9 mouse cellular contexts compared by ENCODE assay signal in the genomic region with DNA sequence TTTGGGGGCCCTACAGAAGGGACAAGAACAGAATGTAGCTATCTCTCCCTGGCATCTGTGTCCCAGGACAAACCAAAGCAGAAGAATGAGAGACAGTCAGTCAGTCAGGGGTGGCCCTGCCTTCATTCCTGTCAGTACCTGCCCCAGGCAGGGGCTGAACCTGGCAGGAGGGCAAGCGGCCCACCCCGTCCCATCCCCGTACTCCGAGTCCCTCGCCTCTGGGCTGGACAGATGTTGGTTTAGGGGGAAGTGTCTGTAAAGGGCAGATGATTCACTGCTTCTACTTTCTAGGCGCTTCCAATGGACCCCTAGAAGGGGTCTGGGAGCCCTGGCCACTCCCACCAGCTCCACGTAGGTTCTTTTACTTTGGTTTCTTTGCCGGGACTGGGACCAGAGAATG. TPM values are rescaled to one million over a fixed set of nuclear protein-coding genes. Genes with fewer than 3 reads are reported as not detected.
DNase-seq lines count a peak whose midpoint lies in the region; ATAC-seq and TF ChIP-seq lines count a peak whose summit lies in the region.
"Had no signal": no experiment of that assay in that cellular context is flagged by ENCODE, and none has a peak within 500 bp of the region (broad histone marks: within the 10 kb centered on the region; RNA-seq: fewer than 3 reads in every experiment).

No protein-coding gene starts in this region.

- TF ChIP-seq POLR2A in heart, adult 2 months (IDR thresholded peaks at IDR 0.05; ENCODE audit: insufficient read depth, low read depth, low read length), result no peak

- H3K4me3 ChIP-seq in heart, postnatal 0 days (ENCODE audit: low read depth, low read length), result 0 out of 2 replicates have a peak overlapping the region, but pooled peaks have one; percentile 35
- no peak overlapping the region; the same call in 1 of the 2 replicates for H3K4me3 ChIP-seq in heart, adult 2 months
- peak overlapping the region; percentile 21 for H3K4me3 ChIP-seq in forebrain, embryonic 16.5 days (replicated peaks; ENCODE audit: low read length)
- H3K4me3 ChIP-seq in midbrain, embryonic 11.5 days (ENCODE audit: low read depth, low read length), result peak overlapping the region; percentile 39

- H3K9me3 ChIP-seq in heart, postnatal 0 days (replicated peaks; ENCODE audit: control insufficient read depth, low read length), result no peaks in the 10 kb centered on the region
- H3K9me3 ChIP-seq in forebrain, embryonic 16.5 days (ENCODE audit: control insufficient read depth, low read length), result no peaks in the 10 kb centered on the region
- H3K9me3 ChIP-seq in midbrain, embryonic 11.5 days (ENCODE audit: control insufficient read depth, low read length), result no peaks in the 10 kb centered on the region

- no peak for ATAC-seq in heart, postnatal 0 days (ENCODE audit: insufficient read depth, low read depth)
- no peak for ATAC-seq in forebrain, embryonic 16.5 days
- no peak for ATAC-seq in midbrain, embryonic 11.5 days (ENCODE audit: low FRiP score)
- ATAC-seq in cerebellum, adult (ENCODE audit: insufficient number of reproducible peaks, low FRiP score, low TSS enrichment), result no peak

- 67% methylated on average over 8 of the region's 8 CpGs for WGBS in heart, postnatal 0 days
- 75% methylated on average over 8 of the region's 8 CpGs for WGBS in heart, adult 2 months
- WGBS in forebrain, embryonic 16.5 days, result 43% methylated on average over 8 of the region's 8 CpGs
- WGBS in midbrain, embryonic 11.5 days, result 36% methylated on average over 8 of the region's 8 CpGs

- H3K79me2 ChIP-seq in heart, adult 2 months (replicated peaks; ENCODE audit: control insufficient read depth, insufficient read depth, low read length), result no peaks in the 10 kb centered on the region

- no peak overlapping the region for H3K27ac ChIP-seq in heart, postnatal 0 days (ENCODE audit: low read depth)
- no peak overlapping the region for H3K27ac ChIP-seq in heart, adult 2 months
- no peak overlapping the region for H3K27ac ChIP-seq in forebrain, embryonic 16.5 days (ENCODE audit: low read length)
- no peak overlapping the region for H3K27ac ChIP-seq in midbrain, embryonic 11.5 days (ENCODE audit: low read depth, low read length)

- 0 out of 2 replicates have a peak, but pooled peaks cover 8% of the 10 kb centered on the region for H3K27me3 ChIP-seq in heart, postnatal 0 days (ENCODE audit: control insufficient read depth, insufficient read depth, low read length)
- no peaks in the 10 kb centered on the region for H3K27me3 ChIP-seq in heart, adult 2 months (ENCODE audit: control insufficient read depth, insufficient read depth, low read length)
- H3K27me3 ChIP-seq in forebrain, embryonic 16.5 days (replicated peaks; ENCODE audit: control insufficient read depth, insufficient read depth, low read length), result no peaks in the 10 kb centered on the region
- peaks cover 5% of the 10 kb centered on the region; the same call in 1 of the 2 replicates for H3K27me3 ChIP-seq in midbrain, embryonic 11.5 days (ENCODE audit: control insufficient read depth, insufficient read depth, low read length)

- peak overlapping the region; percentile 50; the same call in 1 of the 2 replicates for H3K4me2 ChIP-seq in heart, postnatal 0 days (ENCODE audit: low read depth, low read length)
- peak overlapping the region; percentile 51; the same call in 1 of the 2 replicates for H3K4me2 ChIP-seq in forebrain, embryonic 16.5 days (ENCODE audit: low read length)
- peak overlapping the region; percentile 67 for H3K4me2 ChIP-seq in midbrain, embryonic 11.5 days

- intact Hi-C loops in heart, adult 2 months (cut with DNase I), result no loop called here

- peaks cover 9% of the 10 kb centered on the region; the same call in 1 of the 2 replicates for H3K4me1 ChIP-seq in heart, postnatal 0 days (ENCODE audit: control insufficient read depth, insufficient read depth)
- no peaks in the 10 kb centered on the region for H3K4me1 ChIP-seq in heart, adult 2 months (ENCODE audit: control insufficient read depth, insufficient read depth, low read length)
- peaks cover 9% of the 10 kb centered on the region for H3K4me1 ChIP-seq in forebrain, embryonic 16.5 days (replicated peaks; ENCODE audit: control insufficient read depth, insufficient read depth, low read length)
- H3K4me1 ChIP-seq in midbrain, embryonic 11.5 days (ENCODE audit: control insufficient read depth, insufficient read depth, low read length), result peaks cover 14% of the 10 kb centered on the region

- H3K36me3 ChIP-seq in heart, postnatal 0 days (replicated peaks; ENCODE audit: control insufficient read depth, insufficient read depth, low read length), result no peaks in the 10 kb centered on the region
- H3K36me3 ChIP-seq in heart, adult 2 months (ENCODE audit: control insufficient read depth, insufficient read depth, low read length), result no peaks in the 10 kb centered on the region
- H3K36me3 ChIP-seq in forebrain, embryonic 16.5 days (ENCODE audit: control insufficient read depth, insufficient read depth), result no peaks in the 10 kb centered on the region
- H3K36me3 ChIP-seq in midbrain, embryonic 11.5 days (ENCODE audit: control insufficient read depth, insufficient read depth, low read length), result no peaks in the 10 kb centered on the region

- TF ChIP-seq CTCF in heart, postnatal 0 days (IDR thresholded peaks at IDR 0.05; ENCODE audit: low read depth), result no peak
- TF ChIP-seq CTCF in heart, adult 2 months (IDR thresholded peaks at IDR 0.05), result no peak

- no peak for DNase-seq in heart, postnatal 0 days (ENCODE audit: low spot score)
- DNase-seq in heart, adult 2 months, result no peak
- peak; percentile 42 for DNase-seq in NIH3T3 (ENCODE audit: low read depth)
- peak; percentile 66 for DNase-seq in midbrain, embryonic 11.5 days (ENCODE audit: low spot score, missing footprints)
- DNase-seq in cerebellum, adult 11-12 months, result no peak
- no peak for DNase-seq in embryo, embryonic 11 days
- DNase-seq: adrenal gland, postnatal 25 days had no signal

- no peak for TF ChIP-seq EP300 in heart, postnatal 0 days (IDR thresholded peaks at IDR 0.05; ENCODE audit: low read depth)
- TF ChIP-seq EP300 in heart, adult 2 months (IDR thresholded peaks at IDR 0.05; ENCODE audit: insufficient read depth, low read depth, low read length), result no peak

- no peak overlapping the region for H3K9ac ChIP-seq in heart, postnatal 0 days (replicated peaks; ENCODE audit: low read depth, low read length)
- H3K9ac ChIP-seq in heart, adult 2 months (ENCODE audit: low read depth, low read length), result no peak overlapping the region
- H3K9ac ChIP-seq in forebrain, embryonic 16.5 days (replicated peaks; ENCODE audit: low read depth, low read length), result peak overlapping the region; percentile 16; the same call in 1 of the 2 replicates
- peak overlapping the region; percentile 61; the same call in 1 of the 2 replicates for H3K9ac ChIP-seq in midbrain, embryonic 11.5 days (ENCODE audit: low read length)

RNA-seq across cellular contexts. Expression of a gene that starts 27.4 kb away (rescaled TPM):
- total RNA-seq in heart, postnatal 0 days (2014; rRNA removed; ENCODE audit: low replicate concordance), result 1.1 and 1.5 TPM in 2 replicates
- 1.2 and 1.4 TPM in 2 replicates for polyA plus RNA-seq in heart, postnatal 0 days (2015; fragmentation: Nextera tagmentation; extraction: Ambion mirVana)
- total RNA-seq in heart, adult 2 months (2021), result 1 to 10 TPM; 2.5 to 2.8 TPM
- 4.8 and 6.6 TPM in 2 replicates for polyA plus RNA-seq in heart, adult 2 months (2012; rRNA removed)
- polyA plus RNA-seq in forebrain, embryonic 16.5 days (2015; fragmentation: Nextera tagmentation; extraction: Ambion mirVana), result 3.3 and 4.4 TPM in 2 replicates
- 4.7 and 6.1 TPM in 2 replicates for polyA plus RNA-seq in midbrain, embryonic 11.5 days (2014; fragmentation: Nextera tagmentation; extraction: Ambion mirVana)

RNA-seq across cellular contexts. Expression of a gene that starts 50.5 kb away (rescaled TPM):
- total RNA-seq in heart, postnatal 0 days (2014; rRNA removed; ENCODE audit: low replicate concordance), result 39.8 and 45.4 TPM in 2 replicates
- 19.0 and 20.4 TPM in 2 replicates for polyA plus RNA-seq in heart, postnatal 0 days (2015; fragmentation: Nextera tagmentation; extraction: Ambion mirVana)
- 10 to 100 TPM; 23.9 to 26.4 TPM for total RNA-seq in heart, adult 2 months (2021)
- polyA plus RNA-seq in heart, adult 2 months (2012; rRNA removed), result 17.1 and 28.6 TPM in 2 replicates
- polyA plus RNA-seq in forebrain, embryonic 16.5 days (2015; fragmentation: Nextera tagmentation; extraction: Ambion mirVana), result 21.3 and 25.3 TPM in 2 replicates
- polyA plus RNA-seq in midbrain, embryonic 11.5 days (2014; fragmentation: Nextera tagmentation; extraction: Ambion mirVana), result 19.3 and 21.1 TPM in 2 replicates

Comparison
In these comparisons a context has a peak if more than half of its experiments do, and no peak if none do; other contexts are left out.
1. DNase-seq: peak in NIH3T3 (single experiment) and midbrain, embryonic 11.5 days (single experiment); none in heart, postnatal 0 days (single experiment), heart, adult 2 months (0 of 2), cerebellum, adult 11-12 months (single experiment) and embryo, embryonic 11 days (single experiment).
2. H3K9ac ChIP-seq: peak in forebrain, embryonic 16.5 days (single experiment) and midbrain, embryonic 11.5 days (single experiment); none in heart, postnatal 0 days (single experiment) and heart, adult 2 months (single experiment).
3. Peak in every context shown above with its lines, with median percentiles within 50 percentile points of each other: H3K4me2 ChIP-seq.